Mouse (Mus musculus) small intestine, adult 2 months (tissue): ENCODE measurements around the gene Tef.

Source experiments
- CTCF ChIP-seq: fragments of 200-500 bp; IDR thresholded peaks from 2 replicates; pipeline ENCODE4 v1.5.1; 2012; ENCODE audit warnings: low read depth, mild to moderate bottlenecking, control low read depth, inconsistent platforms, low read length, moderate library complexity, mixed read lengths; ENCODE audit not compliant: insufficient replicate concordance, insufficient read length; ENCODE audit errors: extremely low read depth
- POLR2A ChIP-seq: fragments of 200-500 bp; IDR thresholded peaks from 2 replicates; pipeline ENCODE4 v1.6.1; 2012; ENCODE audit warnings: low read depth, mild to moderate bottlenecking, control low read depth, inconsistent platforms, low read length, moderate library complexity

- TF ChIP-seq POLR2A (no peak), CTCF (no peak)
Observed at GRCm38 (mm10) chr15:81824832-81825231, 22.6 kb downstream of the Tef start.
